Mouse (Mus musculus) C2C12 (cell line): ENCODE measurements at regions not wholly inside any gene's neighbourhood (a gene's known extent, or its start where the extent isn't known, plus 50 kb on each side); places are given as distances from the start of the nearest gene placed in this dataset.

Experiments
- H3K27me3 ChIP-seq: one replicate; pipeline ENCODE4 v1.6.1; 2011; ENCODE audit not compliant: control insufficient read depth, insufficient read depth, insufficient read length
- H3K36me3 ChIP-seq: one replicate; pipeline ENCODE4 v1.6.1; 2011; ENCODE audit not compliant: control insufficient read depth, insufficient read depth
- H3K4me3 ChIP-seq: one replicate; pipeline ENCODE4 v1.5.1; 2011; ENCODE audit warnings: mild to moderate bottlenecking, control low read depth; ENCODE audit not compliant: poor library complexity, insufficient read depth, severe bottlenecking
- H3K79me2 ChIP-seq: one replicate; pipeline ENCODE4 v1.6.1; 2011; ENCODE audit not compliant: control insufficient read depth, insufficient read depth
- H3K79me3 ChIP-seq: one replicate; pipeline ENCODE4 v1.6.1; 2011; ENCODE audit warnings: low read depth, control low read depth
- H3ac ChIP-seq: one replicate; pipeline ENCODE3; 2011; ENCODE audit warnings: low read depth; ENCODE audit not compliant: control insufficient read depth, insufficient read length
- CEBPB ChIP-seq: IDR thresholded peaks from one replicate; pipeline ENCODE4 v1.6.1; 2011; ENCODE audit warnings: low read depth, mild to moderate bottlenecking, control low read depth, moderate library complexity
- CTCF ChIP-seq: IDR thresholded peaks from one replicate; pipeline ENCODE4 v1.5.1; 2011; ENCODE audit not compliant: control insufficient read depth, insufficient read depth, insufficient read length
- FOSL1 ChIP-seq: IDR thresholded peaks from one replicate; pipeline ENCODE4 v1.8.0; 2011; ENCODE audit warnings: mild to moderate bottlenecking, low read length; ENCODE audit not compliant: poor library complexity, insufficient read depth, severe bottlenecking
- MAX ChIP-seq: IDR thresholded peaks from one replicate; pipeline ENCODE4 v1.6.1; 2011; ENCODE audit warnings: mild to moderate bottlenecking, control low read depth
- MYOD1 ChIP-seq: IDR thresholded peaks from one replicate; pipeline ENCODE4 v1.6.1; 2011; ENCODE audit warnings: low read depth; ENCODE audit not compliant: control insufficient read depth, insufficient read length
- MYOG ChIP-seq: IDR thresholded peaks from one replicate; pipeline ENCODE4 v1.6.1; 2011; ENCODE audit not compliant: control insufficient read depth, insufficient read length; ENCODE audit errors: extremely low read depth
- USF1 ChIP-seq: IDR thresholded peaks from one replicate; pipeline ENCODE4 v1.6.1; 2011; ENCODE audit warnings: low read depth, mild to moderate bottlenecking, control low read depth, moderate library complexity

GRCm38 (mm10) chr5:112001742-112002701 is 250.3 kb downstream of the Cryba4 start:
- no peak overlapping the region for H3K4me3 ChIP-seq
- no peaks in the 10 kb centered on the region for H3K79me2 ChIP-seq
- no peaks in the 10 kb centered on the region for H3K79me3 ChIP-seq
- peaks cover 13% of the 10 kb centered on the region for H3K27me3 ChIP-seq
- no peaks in the 10 kb centered on the region for H3K36me3 ChIP-seq
- H3ac ChIP-seq = no peak overlapping the region
- TF ChIP-seq CTCF (no peak), USF1 (no peak), CEBPB (no peak), MYOG (no peak), MAX (no peak), FOSL1 (no peak), MYOD1 (no peak)

- no peaks in the 10 kb centered on the region for H3K79me2 ChIP-seq
- TF ChIP-seq MAX (no peak), USF1 (no peak), CTCF (no peak)
Observed at GRCm38 (mm10) chr5:112002856-112003660, 249.3 kb downstream of the Cryba4 start.

GRCm38 (mm10) chr5:112004041-112004440 is 248.3 kb downstream of the Cryba4 start:
- Histone ChIP-seq H3K79me2 (no peaks in the 10 kb centered on the region), H3K36me3 (no peaks in the 10 kb centered on the region), H3K27me3 (peaks cover 8% of the 10 kb centered on the region), H3K4me3 (no peak overlapping the region), H3ac (no peak overlapping the region), H3K79me3 (no peaks in the 10 kb centered on the region)
- TF ChIP-seq CEBPB = no peak
- TF ChIP-seq CTCF = no peak
- TF ChIP-seq FOSL1 = no peak
- no peak for TF ChIP-seq USF1
- no peak for TF ChIP-seq MYOD1

More at GRCm38 (mm10) chr5:112002856-112003660, 249.3 kb downstream of the Cryba4 start:
- no peak overlapping the region for H3ac ChIP-seq
- peaks cover 8% of the 10 kb centered on the region for H3K27me3 ChIP-seq
- no peaks in the 10 kb centered on the region for H3K36me3 ChIP-seq
- no peak overlapping the region for H3K4me3 ChIP-seq
- H3K79me3 ChIP-seq = no peaks in the 10 kb centered on the region

DNA sequence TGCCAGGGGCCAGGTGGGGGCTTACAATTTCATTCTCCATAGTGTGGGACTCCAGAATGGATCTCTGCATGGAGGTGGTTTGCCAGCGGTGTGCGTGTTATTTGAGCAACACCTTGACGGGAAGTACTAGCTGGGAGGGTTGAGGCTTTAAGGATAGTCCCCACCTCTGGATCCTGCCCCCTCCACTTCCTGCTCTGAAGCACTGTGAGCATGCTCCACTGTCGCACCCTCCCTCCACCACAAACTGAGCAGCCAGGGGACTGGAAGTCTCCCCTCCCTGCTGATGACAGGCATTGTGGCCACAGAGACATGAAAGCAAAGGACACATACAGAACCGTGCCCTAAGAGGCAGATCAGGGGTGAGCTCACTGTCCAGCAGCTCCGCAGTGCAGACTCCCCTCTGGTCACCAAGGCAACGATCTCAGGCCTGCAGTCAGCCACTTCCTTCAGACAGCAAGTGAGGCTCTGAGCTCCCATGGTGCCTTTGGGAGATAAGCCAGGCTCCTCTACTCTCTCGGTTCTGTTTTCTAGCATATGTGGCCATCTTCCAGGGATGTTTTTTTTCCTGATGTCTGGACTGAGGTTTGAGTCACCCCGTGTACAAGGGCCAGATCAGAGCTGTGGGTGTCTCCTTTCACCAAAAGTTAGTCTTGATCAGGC is 239.7 kb downstream of the Cryba4 start:
- Histone ChIP-seq H3K4me3 (no peak overlapping the region), H3K27me3 (peaks cover 14% of the 10 kb centered on the region), H3K79me3 (no peaks in the 10 kb centered on the region), H3ac (no peak overlapping the region), H3K36me3 (no peaks in the 10 kb centered on the region), H3K79me2 (no peaks in the 10 kb centered on the region)
- TF ChIP-seq CEBPB = no peak
- TF ChIP-seq FOSL1 = no peak
- no peak for TF ChIP-seq USF1
- no peak for TF ChIP-seq MYOD1

- Histone ChIP-seq H3K36me3 (no peaks in the 10 kb centered on the region), H3K4me3 (no peak overlapping the region), H3K79me3 (no peaks in the 10 kb centered on the region), H3K27me3 (no peaks in the 10 kb centered on the region), H3K79me2 (no peaks in the 10 kb centered on the region), H3ac (no peak overlapping the region)
- TF ChIP-seq MYOD1 (no peak), USF1 (no peak), CEBPB (no peak), MYOG (no peak), MAX (no peak), CTCF (no peak), FOSL1 (no peak)
Observed at GRCm38 (mm10) chr5:112018925-112019324, 233.4 kb downstream of the Cryba4 start.
